Mouse (Mus musculus) brain, embryonic 18.5 days (tissue): ENCODE data around the gene Tatdn2.

Source experiments
- DNase-seq: peaks from one replicate; pipeline ENCODE4 v3.0.0-alpha.2; 2012; ENCODE audit warnings: low read depth, low spot score

Tatdn2 gene

GRCm38 (mm10) chr6:113696582-113697221 lies at the start of gene Tatdn2:
Tatdn2 (plus strand) TSS chr6:113697050.
- peak; percentile 95 for DNase-seq

DNA sequence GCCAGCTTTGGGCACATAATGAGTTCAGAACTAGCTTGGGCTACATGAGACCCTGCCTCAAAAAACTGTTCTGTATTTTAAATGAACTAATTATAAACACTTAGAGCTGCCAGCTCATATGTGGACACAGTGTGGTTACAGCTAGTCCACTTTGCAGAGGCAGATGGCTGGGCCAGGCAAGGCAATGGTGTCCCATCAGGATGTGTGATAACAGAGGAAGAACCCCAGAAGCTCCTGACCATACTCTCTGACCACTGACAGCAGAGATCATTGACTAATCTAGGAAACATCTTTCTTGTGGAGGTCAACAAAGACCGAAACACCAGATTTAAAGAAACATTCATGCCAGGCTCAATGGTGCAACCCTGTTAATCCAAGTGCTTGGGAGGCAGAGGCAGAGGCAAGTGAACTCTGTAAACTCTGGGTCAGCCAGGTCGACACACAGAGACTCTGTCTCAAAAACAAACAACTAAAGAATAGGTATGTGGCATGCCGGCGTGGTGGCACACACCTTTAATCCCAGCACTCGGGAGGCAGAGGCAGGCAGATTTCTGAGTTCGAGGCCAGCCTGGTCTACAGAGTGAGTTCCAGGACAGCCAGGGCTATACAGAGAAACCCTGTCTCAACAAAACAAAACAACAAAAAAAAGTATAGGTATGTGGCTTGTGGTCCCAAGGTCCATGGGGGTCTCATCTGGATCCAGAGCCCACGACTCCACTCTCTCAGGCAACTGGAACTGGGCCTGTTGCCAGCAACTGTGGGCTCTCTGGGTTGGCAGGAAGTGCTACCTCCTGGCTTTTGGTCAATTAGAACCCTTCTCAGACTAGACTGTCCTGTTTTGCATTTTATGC lies 47.3 kb upstream of the Tatdn2 start:
- no peak for DNase-seq

DNA sequence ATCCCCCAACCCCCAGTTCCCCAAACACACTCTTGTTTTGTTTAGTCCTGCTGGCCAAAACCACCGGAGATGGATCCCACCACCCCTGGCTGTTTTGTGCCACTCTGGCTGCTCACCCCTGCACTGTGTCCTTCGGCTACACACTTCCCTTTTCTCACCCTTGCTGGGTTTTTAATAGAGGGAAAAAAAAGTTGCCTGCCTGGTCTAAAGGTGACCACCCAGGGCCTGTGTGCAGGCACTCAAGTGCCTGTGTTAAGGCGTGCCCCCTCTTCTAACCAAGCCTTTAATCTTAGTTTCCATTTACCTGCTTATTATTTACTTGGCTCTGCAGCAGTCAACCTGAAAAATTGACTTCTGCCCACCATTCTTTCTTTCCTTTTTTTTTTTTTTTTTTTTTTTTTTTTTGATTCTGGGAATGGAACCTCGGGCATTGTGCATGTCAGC lies 46.6 kb upstream of the Tatdn2 start:
- DNase-seq = no peak

DNA sequence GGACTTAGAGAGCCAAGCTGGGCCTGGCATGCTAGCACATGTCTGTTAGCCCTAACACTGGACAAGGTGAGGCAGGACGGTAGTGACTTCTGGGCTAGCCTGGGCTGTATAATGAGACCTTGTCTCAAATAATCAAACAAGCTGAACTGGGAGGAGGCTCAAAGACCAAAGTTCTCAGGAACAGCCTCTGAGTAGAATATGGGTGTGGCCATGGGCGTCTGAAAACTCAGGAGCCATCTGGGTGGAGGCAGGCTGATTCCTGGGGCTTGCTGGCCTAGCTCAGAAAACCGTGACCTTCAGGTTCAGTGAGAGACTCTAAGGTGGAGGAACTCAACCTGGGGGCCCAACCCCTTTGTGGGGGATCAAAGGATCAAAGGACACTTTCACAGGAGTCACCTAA lies 45.2 kb upstream of the Tatdn2 start:
- no peak for DNase-seq

DNA sequence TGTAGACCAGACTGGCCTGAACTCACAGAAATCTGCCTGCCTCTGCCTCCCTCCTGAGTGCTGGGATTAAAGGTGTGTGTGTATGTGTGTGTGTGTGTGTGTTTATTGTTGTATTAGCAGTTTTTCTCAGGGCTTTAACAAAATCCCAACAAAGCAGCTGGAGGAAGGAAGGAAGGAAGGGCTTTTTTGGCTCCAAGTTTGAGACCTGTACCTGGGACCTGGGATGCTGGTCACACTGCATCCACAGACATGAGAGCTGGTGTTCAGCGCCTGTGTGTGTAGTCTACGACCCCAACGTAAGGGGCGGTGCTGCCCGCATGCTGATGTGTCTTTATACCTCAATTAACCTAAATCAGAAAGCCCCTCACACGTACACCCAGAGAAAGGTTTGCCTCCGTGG lies 43.3 kb upstream of the Tatdn2 start:
- DNase-seq = no peak

DNA sequence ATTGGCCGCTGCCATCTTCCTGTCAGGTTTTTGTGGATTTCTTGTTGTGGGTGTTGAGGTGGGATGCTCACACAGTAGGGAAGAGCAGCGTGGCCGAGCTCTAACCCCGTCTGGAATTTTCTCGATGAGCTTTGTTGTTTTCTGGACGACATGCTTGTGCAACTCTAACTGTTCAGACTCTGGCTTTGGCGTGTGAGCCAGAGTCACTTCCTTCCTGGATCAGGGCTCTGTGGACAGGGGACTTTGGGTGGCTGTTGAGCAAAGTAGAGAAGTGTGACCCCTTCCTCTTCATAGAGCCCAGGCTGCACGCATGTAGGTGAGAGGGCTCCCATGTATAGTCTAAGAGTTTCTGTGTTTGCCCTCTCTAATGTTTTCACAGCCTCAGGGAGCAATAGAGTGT lies 42.7 kb upstream of the Tatdn2 start:
- DNase-seq = no peak

- DNase-seq = no peak
Measured at GRCm38 (mm10) chr6:113654753-113655397, 42.0 kb upstream of the Tatdn2 start.

- no peak for DNase-seq
Measured at GRCm38 (mm10) chr6:113655475-113655874, 41.4 kb upstream of the Tatdn2 start.

DNA sequence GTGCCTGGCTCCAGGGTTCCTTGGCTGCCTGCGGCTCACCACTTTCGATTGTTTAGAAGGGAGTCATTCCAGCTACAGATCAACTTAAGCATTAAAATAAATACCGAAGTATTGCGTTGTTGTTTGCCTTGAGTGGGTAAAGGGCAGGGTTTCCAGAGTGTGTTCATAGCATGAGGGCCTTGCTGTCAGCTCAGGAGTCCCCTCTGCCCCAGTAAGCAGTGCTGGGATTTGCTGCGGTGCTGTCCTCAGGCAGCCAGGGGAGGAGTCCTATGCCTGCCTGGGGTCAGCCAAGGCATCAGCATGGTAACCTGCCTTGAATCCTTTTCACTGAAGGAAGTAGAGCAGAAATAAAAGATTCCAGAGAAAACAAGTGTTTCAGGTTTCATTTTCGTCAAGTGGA lies 40.0 kb upstream of the Tatdn2 start:
- no peak for DNase-seq

GRCm38 (mm10) chr6:113658226-113658625 lies 38.6 kb upstream of the Tatdn2 start:
- no peak for DNase-seq

- no peak for DNase-seq
Measured at GRCm38 (mm10) chr6:113659648-113660491, 37.0 kb upstream of the Tatdn2 start.

DNA sequence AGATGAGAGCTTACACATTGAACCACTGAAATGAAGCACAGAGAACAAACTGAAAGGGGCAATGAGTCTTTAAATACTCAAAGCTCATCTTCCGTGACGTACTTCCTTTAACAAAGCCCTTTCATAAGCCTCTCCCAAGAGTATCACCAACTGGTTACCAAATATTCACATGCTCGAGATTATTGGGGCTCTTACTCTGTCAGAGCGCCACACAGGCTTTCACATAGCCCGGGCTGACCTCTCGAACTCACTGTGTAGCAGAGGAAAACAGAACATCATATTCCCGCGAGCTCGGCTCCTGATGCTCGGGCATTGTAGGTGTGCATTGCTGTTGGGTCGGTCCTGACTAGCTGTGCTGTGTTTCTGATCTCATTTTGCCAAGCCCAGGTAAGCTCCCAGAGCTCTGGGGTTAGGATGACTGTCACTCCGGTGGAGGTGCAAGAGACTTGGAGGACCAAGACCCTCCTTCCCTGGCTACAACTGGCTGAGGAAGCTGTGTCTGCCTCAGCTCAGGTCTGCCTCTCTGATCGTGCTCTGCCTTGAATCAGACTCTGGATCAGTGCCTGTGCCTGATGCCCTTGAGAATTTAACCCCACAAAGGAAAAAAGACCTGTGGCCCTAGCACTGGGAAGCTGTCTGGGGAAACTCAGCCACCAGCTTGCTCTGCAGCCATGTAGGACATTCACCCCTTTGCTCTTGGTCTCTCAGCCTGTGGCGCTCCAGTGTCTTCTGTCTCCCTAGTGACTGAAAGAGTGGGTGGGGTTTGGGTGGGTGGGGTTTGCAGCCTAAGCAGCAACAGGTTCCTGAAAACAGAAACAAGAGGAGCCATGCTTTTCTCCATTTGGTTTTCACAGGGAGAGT lies 36.1 kb upstream of the Tatdn2 start:
- DNase-seq = no peak

GRCm38 (mm10) chr6:113661353-113662241 lies 35.3 kb upstream of the Tatdn2 start:
- DNase-seq = no peak

- no peak for DNase-seq
Measured at GRCm38 (mm10) chr6:113662964-113663700, 33.7 kb upstream of the Tatdn2 start.

GRCm38 (mm10) chr6:113664305-113664704 lies 32.5 kb upstream of the Tatdn2 start:
- no peak for DNase-seq

DNA sequence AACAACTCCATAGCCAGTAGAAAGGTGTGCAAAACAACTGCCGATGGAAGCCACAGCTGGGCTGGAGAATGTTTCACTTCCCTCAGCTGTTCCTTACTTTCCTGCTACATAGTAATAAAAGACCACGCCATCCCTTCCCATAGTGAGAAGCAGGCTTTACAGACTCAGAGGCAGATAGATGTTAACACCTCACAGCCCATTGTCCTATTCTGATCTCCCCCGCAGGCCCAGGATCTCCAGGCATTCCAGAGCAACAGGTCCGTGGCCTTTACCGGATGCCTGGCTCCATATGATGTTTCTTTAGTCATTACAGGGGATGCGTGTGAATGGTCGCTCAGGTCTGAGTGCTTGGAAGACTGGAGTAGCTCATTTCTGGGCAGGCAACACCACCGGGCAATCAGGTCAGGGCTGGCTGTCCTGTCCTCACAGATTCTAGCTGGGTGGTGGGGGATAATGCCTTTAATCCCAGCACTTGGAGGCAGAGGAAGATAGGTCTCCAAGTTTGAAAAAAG lies 29.2 kb upstream of the Tatdn2 start:
- DNase-seq = no peak

DNA sequence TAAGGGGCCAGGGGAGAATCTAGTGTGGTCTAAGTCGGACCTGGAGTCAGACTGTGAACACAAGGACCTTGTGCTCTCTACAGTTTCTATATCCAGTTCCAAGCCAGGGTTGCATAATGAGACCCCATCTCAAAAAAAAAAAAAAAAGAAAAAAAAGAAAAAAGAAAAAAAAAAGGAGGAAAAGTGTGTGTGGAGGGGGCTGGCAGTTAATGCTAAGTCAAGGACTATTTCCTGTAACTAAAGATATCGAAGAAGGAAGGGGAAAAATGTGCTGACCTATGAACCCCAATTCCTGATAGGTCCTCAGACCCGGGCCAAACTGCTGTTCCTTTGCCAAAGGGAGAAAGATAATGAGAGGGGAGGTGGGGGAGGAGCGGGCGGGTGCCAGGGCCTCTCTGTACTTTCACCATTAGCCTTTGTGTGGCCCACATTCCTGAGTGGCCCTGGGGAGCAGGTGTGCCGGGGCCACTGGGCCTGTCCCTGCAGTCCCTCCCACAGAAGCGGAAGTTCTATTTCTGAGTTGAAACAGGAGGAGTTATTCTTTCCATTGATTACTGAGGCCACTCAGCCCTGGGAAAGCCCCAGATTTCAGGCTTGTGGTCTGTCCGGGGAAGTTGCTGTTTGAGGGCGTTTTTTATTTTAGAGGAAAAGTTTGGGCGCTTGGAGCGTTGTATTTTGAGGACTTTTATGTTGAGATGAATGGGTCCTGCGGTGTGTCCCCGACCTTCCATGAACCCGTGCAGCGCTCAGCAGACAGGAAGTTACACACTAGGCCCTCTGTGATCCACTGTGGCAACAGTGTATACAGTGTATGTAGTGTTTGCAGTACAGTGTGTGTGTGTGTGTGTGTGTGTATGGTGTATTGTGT lies 28.3 kb upstream of the Tatdn2 start:
- no peak for DNase-seq

GRCm38 (mm10) chr6:113669821-113670220 lies 27.0 kb upstream of the Tatdn2 start:
- DNase-seq = no peak
